Mouse (Mus musculus) forebrain, postnatal 0 days (tissue): ENCODE measurements around the gene Zswim8. TPM values are rescaled to one million over a fixed set of nuclear protein-coding genes. Genes with fewer than 3 reads are reported as not detected.
A peak's percentile ranks its signal among the peaks of the same experiment; 100 is the strongest.

Source experiments
- ATAC-seq: fragments of 200-750 bp; cut with Nextera tagmentation; 2 replicates; pipeline ENCODE4 v1.8.0; 2017; ENCODE audit warnings: mild to moderate bottlenecking, moderate library complexity
- DNase-seq: peaks from one replicate; pipeline ENCODE4 v3.0.0-alpha.2; 2015
- H3K27ac ChIP-seq: fragments of 300-500 bp; sonication (generic); 2 replicates; pipeline ENCODE4 v1.5.1; 2014; ENCODE audit warnings: low read depth, mild to moderate bottlenecking, antibody characterized with exemption, low read length, moderate library complexity, mixed read lengths
- H3K27me3 ChIP-seq: fragments of 300-500 bp; sonication (generic); 2 replicates; pipeline ENCODE4 v1.6.1; 2014; ENCODE audit warnings: mild to moderate bottlenecking, low read length, mixed read lengths; ENCODE audit not compliant: insufficient read depth
- H3K36me3 ChIP-seq: fragments of 300-500 bp; sonication (generic); 2 replicates; pipeline ENCODE4 v1.6.1; 2014; ENCODE audit warnings: mild to moderate bottlenecking, moderate library complexity; ENCODE audit not compliant: insufficient read depth
- H3K4me1 ChIP-seq: fragments of 300-500 bp; sonication (generic); 2 replicates; pipeline ENCODE4 v1.6.1; 2014; ENCODE audit warnings: antibody characterized with exemption; ENCODE audit not compliant: insufficient read depth
- H3K4me2 ChIP-seq: fragments of 300-500 bp; sonication (generic); 2 replicates; pipeline ENCODE4 v1.6.1; 2014; ENCODE audit warnings: low read depth, mild to moderate bottlenecking, moderate library complexity
- H3K4me3 ChIP-seq: fragments of 300-500 bp; sonication (generic); 2 replicates; pipeline ENCODE4 v1.5.1; 2014; ENCODE audit warnings: low read depth, low read length, mixed read lengths
- H3K9ac ChIP-seq: fragments of 300-500 bp; sonication (generic); 2 replicates; pipeline ENCODE4 v1.6.1; 2014; ENCODE audit warnings: mild to moderate bottlenecking
- H3K9me3 ChIP-seq: fragments of 300-500 bp; sonication (generic); 2 replicates; pipeline ENCODE4 v1.6.1; 2016; ENCODE audit warnings: low read length
- CTCF ChIP-seq: sonication (generic); IDR thresholded peaks from 2 replicates; pipeline ENCODE4 v1.5.1; 2016; ENCODE audit warnings: antibody characterized with exemption, control low read depth, low read depth
- WGBS: fragments of 180-500 bp; shearing (Covaris S2); extraction: QIAGEN DNeasy Blood & Tissue Kit; methylation state at CpG from one replicate; pipeline ENCODE4 v1.1.7; 2014; 5-methylcytosine and 5-hydroxymethylcytosine counted together
- polyA plus RNA-seq: library from polyadenylated mRNA; unstranded; fragments of >200 nt; fragmentation: Nextera tagmentation; extraction: Ambion mirVana; gene quantifications from 2 replicates; pipeline ENCODE4 v1.2.1, GENCODE M21; 2015
- total RNA-seq: library from RNA; depleted of rRNA; stranded (reverse); fragments of >200 nt; gene quantifications from 2 replicates; pipeline ENCODE4 v1.2.3, GENCODE M21; 2014

The Zswim8 gene
- total and polyA plus RNA-seq, 2 experiments from 2014 or later, result 28.2 to 162 TPM

DNA sequence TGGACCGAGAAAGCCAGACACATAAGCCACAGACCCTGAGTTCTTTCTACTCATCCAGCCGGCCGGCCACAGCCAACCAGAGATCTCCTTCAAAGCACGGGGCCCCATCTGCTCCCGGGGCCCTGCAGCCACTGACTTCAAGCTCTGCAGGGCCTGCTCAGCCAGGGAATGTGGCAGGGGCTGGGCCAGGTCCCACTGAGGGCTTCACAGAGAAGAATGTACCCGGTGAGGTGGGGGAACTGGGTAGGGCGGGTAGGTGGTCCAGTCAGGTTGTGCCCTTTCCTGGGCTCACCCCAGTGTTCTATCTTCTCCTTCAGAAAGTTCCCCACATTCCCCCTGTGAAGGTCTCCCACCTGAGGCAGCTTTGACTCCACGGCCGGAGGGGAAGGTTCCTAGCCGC lies 11.1 kb downstream of the Zswim8 start:
- H3K36me3 ChIP-seq, result peaks cover 99% of the 10 kb centered on the region

DNA sequence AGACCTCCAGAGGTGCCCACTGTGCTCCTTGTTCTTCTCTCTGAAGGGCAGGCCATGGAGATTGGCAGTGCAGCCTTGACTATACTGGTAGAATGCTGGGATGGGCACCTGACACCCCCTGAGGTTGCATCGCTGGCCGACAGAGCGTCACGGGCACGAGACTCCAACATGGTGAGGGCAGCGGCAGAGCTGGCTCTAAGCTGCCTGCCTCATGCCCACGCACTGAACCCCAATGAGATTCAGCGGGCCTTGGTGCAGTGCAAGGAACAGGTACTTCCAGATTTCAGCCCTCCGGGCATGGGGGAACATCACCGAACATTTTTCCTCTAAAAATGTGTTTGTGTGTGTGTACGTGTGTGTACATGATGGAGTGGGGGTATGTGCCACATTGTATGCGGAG lies 12.4 kb downstream of the Zswim8 start:
- Histone ChIP-seq H3K36me3 (peaks cover 98% of the 10 kb centered on the region), H3K9ac (no peak overlapping the region), H3K9me3 (no peaks in the 10 kb centered on the region), H3K27me3 (no peaks in the 10 kb centered on the region), H3K4me2 (no peak overlapping the region), H3K27ac (no peak overlapping the region), H3K4me3 (no peak overlapping the region), H3K4me1 (no peaks in the 10 kb centered on the region)
- no peak for TF ChIP-seq CTCF
- no peak for ATAC-seq
- no peak for DNase-seq
- 95% methylated on average over 12 of the region's 12 CpGs for whole genome bisulfite sequencing

More for the DNA sequence above, 11.1 kb downstream of the Zswim8 start:
- TF ChIP-seq CTCF, result no peak
- H3K9ac ChIP-seq, result no peak overlapping the region
- H3K9me3 ChIP-seq, result no peaks in the 10 kb centered on the region
- no peak overlapping the region for H3K27ac ChIP-seq
- ATAC-seq (no peak), DNase-seq (no peak)
- no peak overlapping the region for H3K4me3 ChIP-seq
- whole genome bisulfite sequencing, result 90% methylated on average over 10 of the region's 10 CpGs
- H3K4me2 ChIP-seq, result no peak overlapping the region
- no peaks in the 10 kb centered on the region for H3K27me3 ChIP-seq
- no peaks in the 10 kb centered on the region for H3K4me1 ChIP-seq

DNA sequence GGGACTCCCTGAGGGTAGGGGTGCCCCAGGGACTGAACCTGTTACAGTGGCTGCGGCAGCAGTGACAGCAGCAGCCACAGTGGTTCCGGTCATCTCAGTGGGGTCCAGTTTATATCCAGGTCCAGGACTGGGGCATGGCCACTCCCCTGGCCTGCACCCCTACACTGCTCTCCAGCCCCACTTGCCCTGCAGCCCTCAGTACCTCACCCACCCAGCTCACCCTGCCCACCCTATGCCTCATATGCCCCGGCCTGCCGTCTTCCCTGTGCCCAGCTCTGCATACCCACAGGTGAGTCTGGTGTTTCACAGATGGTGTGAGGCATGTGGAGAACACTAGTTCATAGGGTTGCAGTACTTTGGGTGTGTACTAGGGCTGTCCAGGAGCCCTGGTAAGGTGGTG lies 14.0 kb downstream of the Zswim8 start:
- Histone ChIP-seq H3K27me3 (no peaks in the 10 kb centered on the region), H3K36me3 (peaks cover 98% of the 10 kb centered on the region), H3K9me3 (no peaks in the 10 kb centered on the region), H3K9ac (no peak overlapping the region), H3K27ac (no peak overlapping the region), H3K4me3 (no peak overlapping the region), H3K4me1 (no peaks in the 10 kb centered on the region), H3K4me2 (no peak overlapping the region)
- ATAC-seq (no peak; the same call in 1 of the 2 replicates), DNase-seq (no peak)
- TF ChIP-seq CTCF, result no peak
- 87% methylated on average over 4 of the region's 4 CpGs for WGBS

DNA sequence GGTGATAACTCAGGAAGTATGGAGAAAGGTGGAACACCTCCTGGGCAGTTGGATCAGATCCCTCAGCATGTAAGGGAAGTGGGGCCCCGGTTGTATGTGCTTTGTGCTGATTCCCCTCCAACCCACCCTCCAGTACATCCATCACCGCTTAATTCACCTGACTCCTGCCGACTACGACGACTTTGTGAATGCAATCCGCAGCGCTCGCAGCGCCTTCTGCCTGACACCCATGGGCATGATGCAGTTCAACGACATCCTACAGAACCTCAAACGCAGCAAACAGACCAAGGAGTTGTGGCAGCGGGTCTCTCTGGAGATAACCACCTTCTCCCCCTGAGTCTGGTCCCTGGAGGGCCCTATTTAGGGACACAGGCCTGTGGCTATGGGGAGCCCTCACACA lies 15.7 kb downstream of the Zswim8 start:
- Histone ChIP-seq H3K9me3 (no peaks in the 10 kb centered on the region), H3K36me3 (peaks cover 96% of the 10 kb centered on the region), H3K4me2 (no peak overlapping the region), H3K9ac (no peak overlapping the region), H3K4me1 (no peaks in the 10 kb centered on the region), H3K27ac (no peak overlapping the region), H3K27me3 (no peaks in the 10 kb centered on the region), H3K4me3 (no peak overlapping the region)
- no peak for ATAC-seq
- 91% methylated on average over 12 of the region's 12 CpGs for WGBS
- no peak for DNase-seq
- TF ChIP-seq CTCF, result no peak

DNA sequence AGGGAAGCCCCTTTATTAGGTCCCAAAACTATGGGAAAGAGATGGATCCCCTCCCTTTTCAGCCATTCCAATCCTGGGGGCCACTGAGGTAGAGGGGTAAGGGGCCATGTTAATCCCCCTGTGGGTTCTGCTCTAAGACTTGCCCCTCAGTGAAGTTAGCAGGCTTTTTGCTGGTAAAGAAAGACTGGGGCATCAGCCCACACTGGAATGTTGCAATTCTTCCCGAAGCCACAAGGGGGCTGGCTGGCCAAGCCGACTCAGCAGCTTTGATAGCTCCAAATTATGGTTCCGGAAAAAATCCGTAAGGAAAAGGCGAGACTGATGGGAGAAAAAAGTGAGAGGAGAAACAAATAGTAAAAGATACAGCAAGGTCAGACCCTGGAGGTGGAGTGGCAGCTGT lies 16.7 kb downstream of the Zswim8 start:
- no peak overlapping the region for H3K9ac ChIP-seq
- no peaks in the 10 kb centered on the region for H3K9me3 ChIP-seq
- H3K4me2 ChIP-seq, result no peak overlapping the region
- H3K4me3 ChIP-seq, result no peak overlapping the region
- H3K27ac ChIP-seq, result no peak overlapping the region
- ATAC-seq, result peak; percentile 66
- no peaks in the 10 kb centered on the region for H3K4me1 ChIP-seq
- H3K27me3 ChIP-seq, result no peaks in the 10 kb centered on the region
- peaks cover 96% of the 10 kb centered on the region for H3K36me3 ChIP-seq
- DNase-seq, result peak; percentile 84
- 9% methylated on average over 5 of the region's 5 CpGs for WGBS
- peak; percentile 86 for TF ChIP-seq CTCF

DNA sequence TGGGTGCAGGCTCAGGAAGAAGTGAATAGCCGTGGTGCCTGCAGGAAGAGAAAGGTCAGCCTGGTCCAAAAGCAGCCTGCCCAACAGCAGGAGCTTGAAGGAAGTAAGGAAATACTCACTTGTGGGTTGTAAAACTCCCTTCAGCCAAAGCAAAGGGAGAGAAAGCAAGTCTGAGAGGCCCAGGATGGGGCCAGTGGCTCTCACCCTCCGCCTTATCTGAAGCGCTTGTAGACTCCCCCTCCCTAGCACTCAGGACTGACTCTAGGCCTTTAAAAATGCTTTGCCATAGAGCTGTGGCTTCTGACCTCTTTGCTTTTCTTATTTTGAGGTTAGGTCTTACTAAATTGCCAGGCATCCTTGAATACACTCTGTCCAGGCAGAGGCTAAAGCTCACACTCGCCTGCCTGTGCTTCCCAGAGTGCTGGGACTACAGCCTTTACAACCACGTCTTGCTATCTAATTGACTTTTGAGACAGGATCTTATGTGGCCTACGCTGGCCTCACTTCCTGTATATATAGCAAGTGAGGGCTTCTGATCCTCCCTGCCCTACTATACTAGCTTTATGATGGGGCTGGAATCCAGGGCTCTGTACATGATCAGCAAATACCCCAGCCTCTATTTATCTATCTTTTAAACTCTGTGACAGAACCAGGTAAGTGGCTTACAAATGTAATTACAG lies 18.4 kb downstream of the Zswim8 start:
- WGBS, result 89% methylated on average over 6 of the region's 6 CpGs
- Histone ChIP-seq H3K9ac (no peak overlapping the region), H3K36me3 (peaks cover 90% of the 10 kb centered on the region)

DNA sequence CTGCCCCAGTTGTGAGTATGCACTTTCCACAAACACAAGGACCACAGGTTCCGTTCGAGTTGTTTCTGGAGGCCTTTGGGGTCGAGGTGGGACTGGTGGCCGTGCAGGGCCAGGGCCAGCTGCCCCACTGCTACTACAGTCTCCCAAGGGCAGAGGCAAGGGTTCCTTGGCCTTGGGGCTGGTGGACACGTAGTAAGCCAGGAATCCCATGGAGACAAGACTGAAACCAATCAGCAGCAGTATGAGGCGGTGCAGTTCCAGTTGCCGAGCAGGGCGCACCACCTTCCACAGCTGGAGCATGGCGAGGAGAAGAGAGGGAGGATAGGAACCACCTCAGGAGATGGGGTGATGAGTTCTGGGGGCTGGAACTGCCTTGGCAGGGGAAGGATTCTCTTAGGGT lies 22.5 kb downstream of the Zswim8 start:
- Histone ChIP-seq H3K27ac (no peak overlapping the region), H3K4me3 (no peak overlapping the region), H3K9ac (no peak overlapping the region), H3K4me1 (peaks cover 7% of the 10 kb centered on the region), H3K27me3 (no peaks in the 10 kb centered on the region), H3K9me3 (no peaks in the 10 kb centered on the region), H3K36me3 (peaks cover 51% of the 10 kb centered on the region), H3K4me2 (no peak overlapping the region)
- no peak for ATAC-seq
- 95% methylated on average over 9 of the region's 9 CpGs for WGBS
- DNase-seq, result no peak
- no peak for TF ChIP-seq CTCF

More for the DNA sequence above, 18.4 kb downstream of the Zswim8 start:
- no peak for TF ChIP-seq CTCF
- ATAC-seq, result no peak
- Histone ChIP-seq H3K4me1 (no peaks in the 10 kb centered on the region), H3K4me2 (no peak overlapping the region), H3K4me3 (no peak overlapping the region), H3K9me3 (no peaks in the 10 kb centered on the region), H3K27ac (no peak overlapping the region), H3K27me3 (no peaks in the 10 kb centered on the region)
- no peak for DNase-seq
